Mouse (Mus musculus) CH12F3 (cell line): ENCODE measurements around the gene Emc4.

Source experiments
- in situ Hi-C: fragments of 300-500 bp; cut with MboI; formaldehyde crosslinking; loops from 2 replicates; pipeline ENCODE4 v1.14.3; 2020; ENCODE audit warnings: low sequenced_read_pairs

Emc4 gene

GRCm38 (mm10) chr2:112367726-112368673 is at the start of gene Emc4:
Emc4 (minus strand) TSS chr2:112368027.
- in situ Hi-C loops, result no loop called here

- in situ Hi-C loops, result no loop called here
These were observed 39.2 kb upstream of the Emc4 start for GRCm38 (mm10) chr2:112407030-112407429.

DNA sequence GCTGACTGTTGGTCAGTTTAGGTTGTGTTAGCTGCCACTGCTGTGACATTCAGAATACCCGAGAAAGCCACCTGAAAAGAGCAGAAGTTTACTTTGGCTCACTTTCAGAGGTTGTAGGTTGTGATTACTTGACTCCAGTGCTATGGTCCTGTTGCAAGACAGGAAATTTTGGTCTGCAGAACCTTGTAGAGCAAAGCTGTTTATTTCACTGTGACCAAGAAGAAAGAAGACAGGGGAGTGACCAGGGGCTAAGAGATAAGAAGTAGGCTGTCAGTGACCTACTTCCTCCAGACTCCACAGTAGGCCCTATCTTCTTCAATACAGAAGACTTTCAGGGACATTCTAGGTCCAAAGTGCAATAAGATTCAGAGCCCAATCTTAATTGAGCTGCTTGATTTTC is 28.8 kb upstream of the Emc4 start:
- in situ Hi-C loops, result no loop called here

- in situ Hi-C loops, result no loop called here
These were observed 26.1 kb upstream of the Emc4 start for GRCm38 (mm10) chr2:112393958-112394357.

DNA sequence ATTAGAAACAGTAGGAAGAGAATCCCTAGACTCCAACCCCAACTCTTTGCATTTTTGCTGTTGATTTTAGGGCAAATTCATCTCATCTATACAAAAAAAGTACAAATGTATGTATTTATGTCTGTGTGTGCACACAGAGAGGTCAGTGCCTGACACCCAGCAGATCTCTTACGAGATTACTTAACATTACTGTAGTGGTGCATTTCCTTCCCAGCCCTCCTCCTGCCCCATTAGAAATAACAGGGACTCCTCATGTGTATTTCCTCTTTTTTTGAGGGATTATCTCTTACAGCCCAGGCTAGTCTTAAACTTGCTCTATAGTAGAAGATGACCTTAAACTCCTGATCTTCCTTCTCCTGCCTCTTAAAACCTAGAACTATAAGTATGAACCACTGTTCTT is 24.9 kb upstream of the Emc4 start:
- in situ Hi-C loops, result no loop called here

DNA sequence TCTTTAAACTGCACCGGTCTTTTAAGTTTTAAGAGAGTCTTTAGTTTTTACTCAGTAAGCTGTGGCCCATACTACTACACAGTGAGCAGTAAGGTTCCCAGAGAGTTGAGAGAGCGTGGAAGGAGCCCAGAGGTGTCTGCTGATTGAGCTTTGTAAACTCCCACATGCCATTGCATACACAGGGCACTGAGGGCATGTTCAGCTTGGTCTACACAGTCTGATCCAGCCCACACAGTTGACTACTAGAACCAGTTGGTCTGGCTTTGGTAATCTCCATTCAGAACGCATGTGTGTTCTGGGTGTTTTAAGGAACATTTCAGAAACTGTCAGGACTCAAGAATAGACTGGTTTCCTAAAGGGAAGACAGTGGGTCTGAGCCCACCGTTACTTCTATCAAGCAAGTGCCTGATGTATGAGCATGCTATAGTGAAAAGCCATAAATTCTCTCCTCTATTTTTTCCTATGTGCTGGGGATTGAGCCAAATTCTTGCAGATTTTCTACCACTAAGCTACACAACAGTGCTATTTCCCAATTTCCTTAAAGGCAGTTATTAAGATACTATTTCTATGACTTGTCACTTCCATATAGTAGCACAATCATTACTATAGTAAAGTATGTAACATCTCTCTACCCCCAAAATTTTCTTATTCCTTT is 23.6 kb upstream of the Emc4 start:
- in situ Hi-C loops, result no loop called here

DNA sequence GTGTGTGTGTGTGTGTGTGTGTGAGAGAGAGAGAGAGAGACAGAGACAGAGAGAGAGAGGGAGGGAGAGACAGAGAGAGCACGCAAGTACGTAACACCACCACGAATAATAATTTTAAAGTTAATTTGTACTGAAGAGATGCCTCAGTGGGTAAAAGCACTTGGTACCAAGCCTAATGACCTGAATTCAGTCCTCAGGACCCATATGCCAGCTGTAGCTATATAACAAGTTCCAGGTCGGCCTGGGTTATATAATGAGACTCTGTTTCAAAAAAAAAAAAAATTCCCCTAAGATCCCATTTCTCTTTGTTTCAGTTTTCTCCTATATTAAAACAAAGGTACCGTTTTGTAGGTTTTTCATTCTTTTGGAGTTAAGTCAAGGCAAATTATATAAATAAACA is 23.0 kb upstream of the Emc4 start:
- in situ Hi-C loops, result no loop called here

DNA sequence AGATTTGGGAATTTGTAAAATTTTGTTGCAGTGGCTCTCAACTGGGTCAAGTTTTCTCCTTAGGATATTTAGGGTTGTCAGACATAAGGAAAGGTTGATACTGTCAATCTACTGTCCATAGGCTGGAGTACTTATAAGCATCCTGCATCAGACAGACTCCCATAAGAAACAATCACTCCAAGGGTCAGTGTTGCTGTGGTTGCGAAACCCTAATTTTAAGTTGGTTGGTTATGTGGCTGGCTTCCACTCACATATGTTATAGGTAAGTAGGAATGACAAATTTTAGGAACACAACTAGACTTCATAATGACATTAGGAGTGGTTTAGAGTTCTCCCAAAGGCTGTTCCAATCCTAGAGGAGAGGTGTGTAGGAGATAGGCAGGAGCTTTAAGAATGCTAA is 13.4 kb upstream of the Emc4 start:
- in situ Hi-C loops, result no loop called here

GRCm38 (mm10) chr2:112380131-112380530 is 12.3 kb upstream of the Emc4 start:
- in situ Hi-C loops, result no loop called here

DNA sequence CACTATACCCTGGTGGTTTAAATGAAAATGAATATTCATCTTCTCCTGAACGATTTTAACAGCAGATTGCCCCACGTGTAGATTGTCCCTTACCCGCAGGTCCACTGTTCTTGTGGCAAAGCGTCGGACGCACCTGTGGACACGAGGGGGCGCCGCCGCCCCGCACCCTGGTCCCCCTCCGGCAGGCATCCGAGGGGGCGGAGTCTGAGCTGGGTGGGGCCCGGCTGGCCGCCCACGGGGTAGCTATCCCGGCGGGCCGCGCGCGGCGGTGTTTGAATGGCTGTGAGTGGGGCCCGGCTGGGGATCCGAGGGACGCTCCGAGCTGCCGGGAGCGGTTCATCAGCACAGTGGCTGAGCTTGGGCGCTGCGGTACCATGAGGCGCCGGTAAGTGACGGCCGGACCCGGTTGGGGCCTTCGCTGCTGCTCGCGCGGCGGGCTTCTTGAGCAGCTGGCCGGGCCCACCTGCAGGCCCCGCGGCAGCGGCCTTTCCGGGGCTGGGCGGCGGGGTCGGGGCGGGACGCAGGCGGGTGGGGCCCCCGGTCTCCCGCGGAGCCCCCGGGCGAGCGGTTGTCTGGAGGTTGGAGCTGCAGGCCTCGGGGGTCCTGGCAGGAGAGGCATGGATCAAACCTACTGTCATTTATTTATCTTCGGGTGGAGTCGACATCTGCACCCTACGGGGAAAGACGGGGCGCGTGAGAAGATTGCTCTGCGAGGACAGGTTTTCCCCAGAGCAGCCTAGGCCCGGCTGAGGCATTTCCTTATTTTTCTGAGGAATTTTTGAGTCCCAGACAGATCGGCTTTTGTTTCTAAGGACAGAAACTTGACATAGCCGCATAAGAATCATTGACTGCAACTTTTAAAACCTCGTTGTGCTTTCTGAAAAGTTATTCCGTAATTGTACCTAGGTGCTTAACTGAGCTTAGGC is 11.4 kb upstream of the Emc4 start, which contains the start of gene Katnbl1:
TSS of gene Katnbl1 (plus strand) at position 239 of the 926 bp plus-strand sequence.
- in situ Hi-C loops, result loop anchor here (10.0 kb wide), 1 partner anchor 96 kb away; no protein-coding TSS in a partner anchor

- in situ Hi-C loops, result loop anchor here (10.0 kb wide), 1 partner anchor 100 kb away; no protein-coding TSS in a partner anchor
These were observed 6.8 kb upstream of the Emc4 start for GRCm38 (mm10) chr2:112374610-112375009.

DNA sequence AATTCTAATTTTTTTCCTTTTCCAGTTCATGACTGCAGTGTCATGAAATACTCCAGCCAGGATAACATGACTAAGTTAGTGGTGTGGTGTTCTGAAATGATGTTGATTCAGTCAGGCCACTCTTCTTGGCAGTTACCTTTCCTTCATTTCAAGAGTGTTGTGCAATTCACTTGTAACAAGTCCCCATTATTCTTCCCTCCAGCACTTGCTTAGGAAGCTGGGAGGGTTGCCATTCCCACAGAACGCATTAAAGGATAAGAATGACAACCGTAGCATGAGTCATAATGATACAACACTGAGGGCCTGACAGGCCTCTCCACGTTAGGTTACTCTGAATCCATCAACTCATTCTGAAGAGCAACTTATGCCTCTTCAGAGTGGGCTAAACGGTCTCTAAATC is 5.3 kb upstream of the Emc4 start:
- in situ Hi-C loops, result loop anchor here (10.0 kb wide), 1 partner anchor 102 kb away; no protein-coding TSS in a partner anchor

GRCm38 (mm10) chr2:112369941-112370340 is 2.1 kb upstream of the Emc4 start:
- in situ Hi-C loops, result loop anchor here (10.0 kb wide), 1 partner anchor 105 kb away; no protein-coding TSS in a partner anchor

- in situ Hi-C loops, result no loop called here
These were observed 605 bp downstream of the Emc4 start for GRCm38 (mm10) chr2:112367222-112367621.

DNA sequence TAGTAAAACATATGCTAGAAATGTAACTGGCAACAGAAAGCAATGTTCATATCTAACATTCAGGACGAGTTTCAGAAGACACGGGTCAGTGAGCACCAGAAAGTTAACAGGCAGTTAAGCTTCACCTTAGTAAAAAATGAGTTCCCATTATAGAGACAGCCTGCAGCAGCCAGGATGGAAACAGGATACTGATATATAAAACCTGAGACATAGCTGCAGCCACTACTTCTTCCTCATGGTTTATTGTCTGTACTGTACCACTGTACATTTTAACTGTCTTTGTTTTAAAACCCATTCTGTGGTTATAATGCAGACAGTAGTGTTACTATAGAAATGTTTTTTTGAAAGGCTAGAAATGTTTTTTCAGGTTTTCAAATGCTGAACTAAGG is 7.1 kb downstream of the Emc4 start:
- in situ Hi-C loops, result no loop called here

- in situ Hi-C loops, result no loop called here
These were observed 7.6 kb downstream of the Emc4 start for GRCm38 (mm10) chr2:112360012-112360780.

DNA sequence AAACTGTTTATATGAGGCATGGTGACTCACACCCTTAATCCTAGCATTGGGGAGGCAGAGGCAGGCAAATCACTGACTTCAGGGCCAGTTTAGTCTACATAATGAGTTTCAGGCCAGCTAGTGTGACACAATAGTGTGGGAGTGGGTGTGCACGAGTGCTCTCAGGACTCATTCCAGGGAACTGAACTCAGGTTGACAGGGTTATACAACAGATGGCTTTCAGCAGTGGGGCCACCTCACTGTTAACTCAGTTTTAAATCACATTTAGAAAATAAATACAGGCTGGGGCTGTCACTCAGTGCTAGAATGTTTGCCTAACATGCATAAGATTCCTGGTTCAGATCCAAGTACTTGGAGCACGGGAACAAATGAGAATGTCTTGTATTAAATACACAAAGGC is 8.2 kb downstream of the Emc4 start:
- in situ Hi-C loops, result no loop called here

DNA sequence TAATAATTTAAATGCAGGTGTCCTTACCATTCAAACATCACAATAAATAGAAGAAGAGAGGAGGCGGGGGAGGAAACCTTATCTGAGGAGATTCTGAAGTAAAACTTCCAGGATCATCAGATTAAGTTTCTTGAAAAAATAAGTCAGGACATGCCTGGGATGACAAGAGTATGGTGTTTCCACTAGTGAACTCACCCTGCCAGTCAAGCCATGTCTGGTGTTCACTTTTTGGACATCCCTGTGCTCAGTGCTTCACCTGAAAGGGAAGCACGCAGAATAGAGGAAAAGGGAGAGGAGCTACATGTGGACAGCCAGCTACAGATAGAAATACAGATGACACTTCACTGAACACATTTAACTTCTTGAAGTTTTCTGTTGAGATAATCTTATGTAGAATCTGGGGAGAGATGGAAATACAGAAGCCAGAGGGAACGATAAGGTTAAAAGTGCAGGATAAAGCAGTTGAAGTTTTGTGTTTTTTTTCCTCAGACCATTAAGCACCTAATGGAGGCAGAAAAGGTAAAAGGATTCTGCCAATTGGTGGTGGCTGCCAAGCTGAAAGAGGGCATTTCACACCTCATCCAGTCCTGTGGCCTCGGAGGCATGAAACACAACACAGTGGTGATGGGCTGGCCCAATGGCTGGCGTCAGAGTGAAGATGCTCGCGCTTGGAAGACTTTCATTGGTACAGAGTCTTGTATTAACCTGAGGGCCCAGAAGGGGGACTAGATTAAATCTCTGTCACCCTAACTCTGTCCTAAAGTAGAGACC is 14.0 kb downstream of the Emc4 start:
- in situ Hi-C loops, result no loop called here

- in situ Hi-C loops, result no loop called here
These were observed 19.6 kb downstream of the Emc4 start for GRCm38 (mm10) chr2:112348246-112348645.
